ENCODE assay signal across 9 mouse cellular contexts in genomic region chr8:26808111-26808651, GRCm38 (mm10).
DNase-seq lines count a peak whose midpoint lies in the region; ATAC-seq lines count a peak whose summit lies in the region.
"Had no signal": no experiment of that assay in that cellular context is flagged by ENCODE, and none has a peak within 500 bp of the region (broad histone marks: within the 10 kb centered on the region; RNA-seq: fewer than 3 reads in every experiment).

No protein-coding gene starts in this region.

- peak overlapping the region; percentile 42 for H3K9ac ChIP-seq in heart, embryonic 14.5 days (ENCODE audit: low read length)
- H3K9ac ChIP-seq in liver, embryonic 12.5 days: no peak overlapping the region

- H3K4me3 ChIP-seq in heart, embryonic 14.5 days (ENCODE audit: control insufficient read depth in 1 of 2, insufficient read depth in 1 of 2, low read depth in 1 of 2, low read length in 2 of 2): no peak overlapping the region; a peak in 1 of 4 replicates
- H3K4me3 ChIP-seq in liver, embryonic 12.5 days: no peak overlapping the region

- H3K9me3 ChIP-seq in heart, embryonic 14.5 days (ENCODE audit: control insufficient read depth, low read length): no peaks in the 10 kb centered on the region
- no peaks in the 10 kb centered on the region for H3K9me3 ChIP-seq in liver, embryonic 12.5 days (replicated peaks)

- no peak for ATAC-seq in heart, embryonic 14.5 days (ENCODE audit: insufficient number of reproducible peaks, insufficient read depth, low FRiP score, low read depth)
- no peak for ATAC-seq in liver, embryonic 12.5 days

- H3K4me2 ChIP-seq in heart, embryonic 14.5 days (ENCODE audit: low read length): peak overlapping the region; percentile 45
- no peak overlapping the region for H3K4me2 ChIP-seq in liver, embryonic 12.5 days

- WGBS in heart, embryonic 14.5 days: 23% methylated on average over 11 of the region's 11 CpGs
- WGBS in liver, embryonic 12.5 days (ENCODE audit: insufficient replicate concordance): 34% methylated on average over 11 of the region's 11 CpGs

- no peak overlapping the region for H3K27ac ChIP-seq in heart, embryonic 14.5 days (replicated peaks in 1 of 2; ENCODE audit: control insufficient read depth in 1 of 2, insufficient read depth in 1 of 2, low read depth in 2 of 2, low read length in 2 of 2)
- H3K27ac ChIP-seq in liver, embryonic 12.5 days: no peak overlapping the region

- H3K36me3 ChIP-seq in heart, embryonic 14.5 days (ENCODE audit: control insufficient read depth, insufficient read depth, low read length): no peaks in the 10 kb centered on the region
- no peaks in the 10 kb centered on the region for H3K36me3 ChIP-seq in liver, embryonic 12.5 days

- H3K27me3 ChIP-seq in heart, embryonic 14.5 days (ENCODE audit: control insufficient read depth, insufficient read depth, low read length): peaks cover 7% of the 10 kb centered on the region; the same call in 1 of the 2 replicates
- H3K27me3 ChIP-seq in liver, embryonic 12.5 days (replicated peaks): no peaks in the 10 kb centered on the region; the same call in 1 of the 2 replicates

- peak; percentile 91 for DNase-seq in heart, adult 11 months
- no peak for DNase-seq in heart, adult 9 months (ENCODE audit: low spot score in 2 of 2)
- peak; percentile 48 for DNase-seq in right cerebral cortex, adult 18-20 months
- no peak for DNase-seq in right cerebral cortex, postnatal 36 days (ENCODE audit: low spot score in 2 of 2)
- DNase-seq in skeletal muscle tissue, adult 2 months (ENCODE audit: low read depth, low spot score): peak; percentile 85
- no peak for DNase-seq in ovary, postnatal 36 days (ENCODE audit: low spot score)
- DNase-seq: thymus, postnatal 4 days had no signal

- peaks cover 38 to 39% of the 10 kb centered on the region in 2 experiments for H3K4me1 ChIP-seq in heart, embryonic 14.5 days (ENCODE audit: control insufficient read depth in 2 of 2, insufficient read depth in 2 of 2, low read length in 2 of 2)
- peaks cover 9% of the 10 kb centered on the region for H3K4me1 ChIP-seq in liver, embryonic 12.5 days

Comparison
In these comparisons a context has a peak if more than half of its experiments do, and no peak if none do; other contexts are left out.
1. DNase-seq: peak in heart, adult 11 months (single experiment), right cerebral cortex, adult 18-20 months (single experiment) and skeletal muscle tissue, adult 2 months (single experiment); none in heart, adult 9 months (0 of 2), right cerebral cortex, postnatal 36 days (0 of 2) and ovary, postnatal 36 days (single experiment).